Mouse (Mus musculus) limb, embryonic 11.5 days (tissue): Measurements from ENCODE around the gene Urad. TPM values are rescaled to one million over a fixed set of nuclear protein-coding genes. Genes with fewer than 3 reads are reported as not detected.
A peak's percentile ranks its signal among the peaks of the same experiment; 100 is the strongest.

Experiments
- ATAC-seq: fragments of 200-750 bp; cut with Nextera tagmentation; 2 replicates; pipeline ENCODE4 v1.8.0; 2017; ENCODE audit warnings: low read depth; ENCODE audit not compliant: insufficient number of reproducible peaks, low FRiP score, low TSS enrichment
- DNase-seq: peaks from one replicate; pipeline ENCODE4 v3.0.0-alpha.2; 2015; ENCODE audit warnings: low spot score
- H3K27ac ChIP-seq: fragments of 300-500 bp; sonication (generic); replicated peaks from 2 replicates; pipeline ENCODE4 v1.5.1; 2014; ENCODE audit warnings: low read depth, mild to moderate bottlenecking, low read length
- H3K27me3 ChIP-seq: fragments of 300-500 bp; sonication (generic); 2 replicates; pipeline ENCODE4 v1.6.1; 2014; ENCODE audit warnings: mild to moderate bottlenecking, low read length, mixed read lengths; ENCODE audit not compliant: control insufficient read depth, insufficient read depth
- H3K36me3 ChIP-seq: fragments of 300-500 bp; sonication (generic); 2 replicates; pipeline ENCODE4 v1.6.1; 2014; ENCODE audit warnings: mild to moderate bottlenecking, low read length, moderate library complexity, mixed read lengths; ENCODE audit not compliant: control insufficient read depth, insufficient read depth
- H3K4me1 ChIP-seq: fragments of 300-500 bp; sonication (generic); 2 replicates; pipeline ENCODE4 v1.6.1; 2014; ENCODE audit warnings: low read length, mixed read lengths; ENCODE audit not compliant: control insufficient read depth, insufficient read depth
- H3K4me2 ChIP-seq: fragments of 300-500 bp; sonication (generic); 2 replicates; pipeline ENCODE4 v1.6.1; 2014; ENCODE audit warnings: low read depth, mild to moderate bottlenecking, moderate library complexity; ENCODE audit not compliant: severe bottlenecking
- H3K4me3 ChIP-seq: fragments of 300-500 bp; sonication (generic); 2 replicates; pipeline ENCODE4 v1.5.1; 2014; ENCODE audit warnings: low read depth, low read length
- H3K9ac ChIP-seq: fragments of 300-500 bp; sonication (generic); 2 replicates; pipeline ENCODE4 v1.6.1; 2014; ENCODE audit warnings: mild to moderate bottlenecking, low read length
- H3K9me3 ChIP-seq: fragments of 300-500 bp; sonication (generic); 2 replicates; pipeline ENCODE4 v1.6.1; 2016; ENCODE audit warnings: low read length; ENCODE audit not compliant: control insufficient read depth
- WGBS: fragments of 180-500 bp; shearing (Covaris S2); extraction: QIAGEN DNeasy Blood & Tissue Kit; methylation state at CpG from one replicate; pipeline ENCODE4 v1.1.7; 2014; 5-methylcytosine and 5-hydroxymethylcytosine counted together
- polyA plus RNA-seq: library from polyadenylated mRNA; unstranded; fragments of >200 nt; fragmentation: Nextera tagmentation; extraction: Ambion mirVana; gene quantifications from 2 replicates; pipeline ENCODE4 v1.2.1, GENCODE M21; 2014

Gene Urad
- polyA plus RNA-seq, 1 experiment from 2014 or later = not detected

GRCm38 (mm10) chr5:147306638-147307397 lies 15.4 kb downstream of the Urad start, which contains the start of gene Cdx2:
Cdx2 (minus strand) TSS chr5:147307270.
- Histone ChIP-seq H3K36me3 (no peaks in the 10 kb centered on the region), H3K9ac (no peak within 1 kb of the TSS), H3K9me3 (no peaks in the 10 kb centered on the region), H3K4me1 (peaks cover 14% of the 10 kb centered on the region; the same call in 1 of the 2 replicates), H3K4me3 (peak within 1 kb of the TSS; percentile 6; the same call in 1 of the 2 replicates), H3K27me3 (peaks cover 96% of the 10 kb centered on the region), H3K27ac (no peak within 1 kb of the TSS), H3K4me2 (peak within 1 kb of the TSS; percentile 27)
- DNase-seq = peak; percentile 68
- ATAC-seq = no peak
- WGBS = under 1% methylated on average over 63 of the region's 63 CpGs

DNA sequence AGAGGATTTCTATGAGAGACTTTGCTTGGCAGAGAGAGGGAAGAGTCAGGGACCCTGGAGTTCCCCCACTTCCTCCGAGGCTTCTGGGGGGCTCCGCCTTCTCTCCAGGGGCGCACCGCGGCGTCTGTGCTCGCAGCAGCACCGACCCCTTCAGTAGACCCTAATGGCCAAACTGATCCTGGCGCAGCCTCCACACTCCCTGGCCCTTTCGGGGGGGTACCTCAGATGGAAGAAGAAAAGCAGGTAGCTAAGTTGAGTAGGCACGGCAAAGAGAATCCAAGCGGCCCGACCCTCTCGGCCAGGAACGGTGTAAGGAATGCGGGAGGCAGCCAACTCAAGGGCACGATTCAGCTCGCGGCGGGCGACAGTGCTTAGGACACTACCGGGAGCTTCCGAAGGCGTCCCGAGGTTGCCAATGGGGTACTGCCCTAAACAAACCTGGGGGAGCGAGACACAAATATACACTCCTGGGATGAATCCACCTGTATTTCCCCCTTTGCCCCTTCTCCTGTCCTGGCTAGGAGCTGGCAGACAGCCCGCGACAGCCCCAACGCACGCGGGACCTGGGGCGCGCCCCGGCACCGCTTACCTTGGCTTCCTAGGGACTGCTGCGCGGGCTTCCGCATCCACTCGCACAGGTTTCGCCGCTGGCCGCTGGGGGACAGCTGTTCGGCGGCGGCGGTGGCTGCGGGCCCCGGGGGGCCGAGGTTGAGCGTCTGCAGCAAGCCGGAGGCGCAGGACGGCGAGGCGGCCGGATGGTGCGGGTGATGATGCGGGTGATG lies 16.2 kb downstream of the Urad start:
- H3K9me3 ChIP-seq = no peaks in the 10 kb centered on the region
- peaks cover 96% of the 10 kb centered on the region for H3K27me3 ChIP-seq
- under 1% methylated on average over 58 of the region's 58 CpGs for WGBS
- peak; percentile 58 for DNase-seq
- H3K36me3 ChIP-seq = no peaks in the 10 kb centered on the region
- H3K4me3 ChIP-seq = peak overlapping the region; percentile 5; the same call in 1 of the 2 replicates
- H3K4me1 ChIP-seq = peaks cover 21% of the 10 kb centered on the region; the same call in 1 of the 2 replicates
- H3K4me2 ChIP-seq = peak overlapping the region; percentile 27
- H3K27ac ChIP-seq = no peak overlapping the region
- ATAC-seq = no peak
- H3K9ac ChIP-seq = no peak overlapping the region

GRCm38 (mm10) chr5:147305166-147305565 lies 17.1 kb downstream of the Urad start:
- Histone ChIP-seq H3K27ac (no peak overlapping the region), H3K4me1 (peaks cover 23% of the 10 kb centered on the region; the same call in 1 of the 2 replicates), H3K36me3 (no peaks in the 10 kb centered on the region), H3K27me3 (peaks cover 96% of the 10 kb centered on the region), H3K9me3 (no peaks in the 10 kb centered on the region), H3K4me2 (no peak overlapping the region; the same call in 1 of the 2 replicates), H3K9ac (no peak overlapping the region), H3K4me3 (no peak overlapping the region)
- ATAC-seq (no peak), DNase-seq (no peak)
- WGBS = under 1% methylated on average over 16 of the region's 16 CpGs

GRCm38 (mm10) chr5:147304276-147305155 lies 17.7 kb downstream of the Urad start:
- Histone ChIP-seq H3K27me3 (peaks cover 97% of the 10 kb centered on the region), H3K36me3 (no peaks in the 10 kb centered on the region), H3K9me3 (no peaks in the 10 kb centered on the region), H3K4me1 (peaks cover 29% of the 10 kb centered on the region), H3K4me3 (no peak overlapping the region), H3K27ac (no peak overlapping the region), H3K4me2 (no peak overlapping the region), H3K9ac (no peak overlapping the region)
- DNase-seq = peak; percentile 70
- under 1% methylated on average over 54 of the region's 54 CpGs for WGBS
- ATAC-seq = no peak

GRCm38 (mm10) chr5:147302746-147303400 lies 19.4 kb downstream of the Urad start:
- peak; percentile 50 for DNase-seq
- Histone ChIP-seq H3K4me2 (no peak overlapping the region), H3K9me3 (no peaks in the 10 kb centered on the region), H3K36me3 (no peaks in the 10 kb centered on the region), H3K4me1 (peaks cover 31% of the 10 kb centered on the region), H3K9ac (no peak overlapping the region), H3K27ac (no peak overlapping the region), H3K4me3 (no peak overlapping the region), H3K27me3 (peaks cover 91% of the 10 kb centered on the region)
- 9% methylated on average over 13 of the region's 13 CpGs for WGBS
- ATAC-seq = no peak

- ATAC-seq (no peak), DNase-seq (peak; percentile 35)
- Histone ChIP-seq H3K9me3 (no peaks in the 10 kb centered on the region), H3K4me2 (no peak overlapping the region), H3K9ac (no peak overlapping the region), H3K27me3 (peaks cover 88% of the 10 kb centered on the region), H3K4me3 (no peak overlapping the region), H3K27ac (no peak overlapping the region), H3K36me3 (no peaks in the 10 kb centered on the region), H3K4me1 (peaks cover 29% of the 10 kb centered on the region)
- 23% methylated on average over 8 of the region's 8 CpGs for WGBS
Measured at GRCm38 (mm10) chr5:147302141-147302540, 20.1 kb downstream of the Urad start.

GRCm38 (mm10) chr5:147301781-147302070 lies 20.5 kb downstream of the Urad start:
- Histone ChIP-seq H3K9me3 (no peaks in the 10 kb centered on the region), H3K27ac (no peak overlapping the region), H3K9ac (no peak overlapping the region), H3K4me3 (no peak overlapping the region), H3K27me3 (peaks cover 84% of the 10 kb centered on the region), H3K36me3 (no peaks in the 10 kb centered on the region), H3K4me2 (no peak overlapping the region), H3K4me1 (peaks cover 25% of the 10 kb centered on the region)
- no peak for ATAC-seq
- 9% methylated on average over 10 of the region's 10 CpGs for WGBS
- DNase-seq = peak; percentile 65
